Mouse (Mus musculus): Measurements from ENCODE around the gene Plin4. TPM values are rescaled to one million over a fixed set of nuclear protein-coding genes. Genes with fewer than 3 reads are reported as not detected.
"Not testable (repeated sequence)": the region's sequence is repeated elsewhere in the genome, so short reads cannot be mapped to it uniquely, and the experiment has no call there.

The Plin4 gene
- total RNA-seq, 1 experiment from 2014 or later: 76.3 TPM

DNA sequence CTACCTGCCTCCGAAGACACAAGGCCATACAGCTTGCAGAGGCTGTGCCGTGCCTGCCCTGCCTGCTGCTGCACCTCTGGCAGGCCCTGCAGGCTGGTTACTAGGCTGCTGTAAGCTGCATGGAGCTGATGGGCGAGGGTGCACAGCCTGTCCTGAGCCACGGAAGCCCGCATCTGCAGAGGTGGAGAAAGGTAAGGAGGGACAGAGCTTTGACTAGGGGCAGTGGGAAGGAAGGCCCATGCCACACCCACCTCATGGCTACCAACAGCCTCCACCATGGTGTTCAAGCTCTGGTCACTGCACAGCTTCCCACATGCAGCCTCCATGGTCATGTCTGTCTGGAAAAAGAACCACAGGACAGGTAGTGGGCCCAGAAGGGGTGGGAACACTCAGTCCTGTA, 7.4 kb downstream of the Plin4 start:
- no peak for DNase-seq

DNA sequence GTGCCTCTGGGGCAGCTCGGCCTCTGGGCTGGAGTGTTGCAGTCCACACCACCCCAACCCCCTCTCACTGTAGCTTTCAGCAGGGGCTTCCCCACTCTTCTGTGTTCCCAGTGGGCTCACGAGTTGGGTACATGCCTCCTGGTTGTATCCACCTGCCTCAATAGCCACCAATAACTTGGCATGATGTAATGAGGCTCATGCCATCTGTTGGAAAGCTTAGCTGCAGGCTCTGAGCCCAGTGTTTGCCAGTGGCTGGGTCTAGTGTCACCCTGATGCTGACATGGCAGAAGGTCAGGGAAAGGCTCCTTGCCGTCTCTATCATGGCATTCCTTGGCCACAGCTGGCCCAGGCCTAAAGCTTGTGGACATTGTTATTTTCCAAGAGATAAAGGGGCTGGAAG, 8.8 kb downstream of the Plin4 start:
- no peak for DNase-seq

DNA sequence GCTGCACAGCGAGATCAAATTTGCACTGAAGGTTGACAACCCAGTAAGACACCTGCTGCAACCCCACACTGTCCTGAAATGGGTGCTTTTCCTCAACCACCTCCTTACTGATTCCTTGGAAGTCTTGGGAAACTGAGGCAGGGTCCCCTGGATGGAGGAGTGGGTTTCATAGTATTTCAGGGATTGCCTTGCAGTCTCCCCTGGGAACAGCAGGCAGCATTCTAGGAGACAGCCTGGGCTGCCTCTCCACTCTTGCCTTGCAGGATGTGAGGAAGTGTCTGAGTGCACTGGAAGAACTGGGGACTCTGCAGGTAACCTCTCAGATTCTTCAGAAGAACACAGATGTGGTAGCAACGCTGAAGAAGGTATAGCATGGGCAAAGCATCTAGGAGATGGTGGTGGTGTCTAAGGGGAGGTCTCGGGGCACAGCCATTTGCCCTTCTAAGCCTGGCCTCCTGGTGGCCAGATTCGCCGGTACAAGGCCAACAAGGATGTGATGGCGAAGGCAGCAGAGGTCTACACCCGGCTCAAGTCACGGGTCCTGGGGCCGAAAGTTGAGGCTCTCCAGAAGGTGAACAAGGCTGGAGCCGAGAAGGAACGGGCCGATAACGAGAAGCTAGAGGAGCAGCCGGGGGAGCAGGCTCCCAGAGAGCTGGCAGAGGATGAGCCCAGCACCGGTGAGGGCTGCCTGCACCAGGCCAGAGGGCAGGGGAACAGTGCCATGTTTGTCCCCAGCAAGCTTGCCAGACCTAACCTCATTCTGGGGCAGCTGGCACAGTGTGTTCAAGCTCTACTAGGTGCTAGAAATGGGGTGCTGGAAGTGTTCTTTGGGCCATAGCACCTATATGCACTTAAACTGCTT, 10.7 kb downstream of the Plin4 start:
- no peak for DNase-seq

DNA sequence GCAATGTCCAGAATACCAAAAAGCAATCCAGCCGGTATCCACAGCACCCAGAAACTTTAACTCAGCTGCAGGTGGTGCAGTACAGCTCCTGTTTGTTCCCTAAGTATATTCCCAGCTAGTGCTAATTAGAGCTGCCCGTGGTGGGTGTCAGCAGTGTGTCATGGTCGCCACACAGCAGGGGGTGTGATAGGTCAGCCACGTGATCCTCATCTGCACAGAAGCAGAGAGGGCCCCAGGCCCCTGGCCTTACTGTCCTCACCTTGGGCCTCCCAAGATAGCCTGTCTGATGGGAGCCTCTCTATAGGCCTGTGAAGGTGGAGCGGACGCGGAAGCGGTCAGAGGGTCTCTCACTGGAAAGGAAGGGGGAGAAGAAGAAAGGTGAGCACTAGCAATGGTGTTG, 11.4 kb downstream of the Plin4 start:
- no peak for DNase-seq

DNA sequence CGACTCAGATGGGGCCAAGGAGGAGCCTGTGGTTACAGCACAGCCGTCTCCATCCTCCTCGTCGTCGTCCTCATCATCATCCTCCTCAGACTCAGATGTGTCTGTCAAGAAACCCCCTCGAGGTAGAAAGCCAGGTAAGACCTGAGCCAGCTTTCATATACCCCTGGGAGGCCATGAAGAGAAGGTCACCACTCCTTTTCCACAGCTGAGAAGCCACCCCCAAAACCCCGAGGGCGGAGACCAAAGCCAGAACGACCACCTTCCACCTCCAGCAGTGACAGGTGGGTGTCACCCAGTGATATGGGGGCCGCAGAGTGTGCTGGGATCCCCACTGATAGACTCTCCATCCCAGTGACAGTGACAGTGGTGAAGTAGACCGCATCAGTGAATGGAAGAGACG, 12.7 kb downstream of the Plin4 start:
- no peak for DNase-seq

DNA sequence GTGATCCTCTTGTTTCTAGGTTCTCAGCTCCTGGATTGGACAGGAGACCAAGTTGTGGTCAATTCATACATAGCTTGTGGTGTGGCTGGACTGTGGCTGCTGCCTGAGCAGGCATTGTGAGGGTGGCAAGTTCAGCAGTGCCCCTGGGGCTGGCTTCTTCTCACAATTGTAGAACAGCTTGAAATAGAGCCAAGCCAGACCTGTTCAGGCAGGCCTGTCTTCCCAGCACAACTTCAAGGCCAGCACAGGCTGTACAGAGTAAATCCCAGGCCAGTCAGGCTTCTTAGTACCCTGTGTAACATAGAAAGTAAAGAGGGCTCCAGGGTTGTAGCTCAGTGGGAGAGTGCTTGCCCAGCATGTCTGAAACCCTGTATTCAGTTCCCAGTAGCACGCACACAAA, 16.8 kb downstream of the Plin4 start:
- no peak for DNase-seq

DNA sequence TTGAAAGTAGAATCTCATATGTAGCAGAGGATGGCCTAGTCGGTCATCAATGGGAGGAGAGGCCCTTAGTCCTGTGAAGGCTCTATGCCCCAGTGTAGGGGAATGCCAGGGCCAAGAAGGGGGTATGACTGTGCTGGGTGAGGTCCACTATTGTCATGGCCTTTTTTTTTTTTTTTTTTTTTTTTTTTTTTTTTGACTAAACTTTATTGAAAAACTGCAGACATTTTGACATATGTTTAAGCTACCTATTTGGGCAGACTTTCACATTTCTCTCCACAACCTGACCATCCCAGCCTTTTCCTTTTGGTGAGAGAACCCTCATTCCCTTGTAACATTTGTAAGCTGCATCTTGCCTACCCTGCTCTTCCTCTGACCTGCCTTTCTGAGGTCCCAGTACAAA, 17.3 kb downstream of the Plin4 start:
- no peak for DNase-seq

DNA sequence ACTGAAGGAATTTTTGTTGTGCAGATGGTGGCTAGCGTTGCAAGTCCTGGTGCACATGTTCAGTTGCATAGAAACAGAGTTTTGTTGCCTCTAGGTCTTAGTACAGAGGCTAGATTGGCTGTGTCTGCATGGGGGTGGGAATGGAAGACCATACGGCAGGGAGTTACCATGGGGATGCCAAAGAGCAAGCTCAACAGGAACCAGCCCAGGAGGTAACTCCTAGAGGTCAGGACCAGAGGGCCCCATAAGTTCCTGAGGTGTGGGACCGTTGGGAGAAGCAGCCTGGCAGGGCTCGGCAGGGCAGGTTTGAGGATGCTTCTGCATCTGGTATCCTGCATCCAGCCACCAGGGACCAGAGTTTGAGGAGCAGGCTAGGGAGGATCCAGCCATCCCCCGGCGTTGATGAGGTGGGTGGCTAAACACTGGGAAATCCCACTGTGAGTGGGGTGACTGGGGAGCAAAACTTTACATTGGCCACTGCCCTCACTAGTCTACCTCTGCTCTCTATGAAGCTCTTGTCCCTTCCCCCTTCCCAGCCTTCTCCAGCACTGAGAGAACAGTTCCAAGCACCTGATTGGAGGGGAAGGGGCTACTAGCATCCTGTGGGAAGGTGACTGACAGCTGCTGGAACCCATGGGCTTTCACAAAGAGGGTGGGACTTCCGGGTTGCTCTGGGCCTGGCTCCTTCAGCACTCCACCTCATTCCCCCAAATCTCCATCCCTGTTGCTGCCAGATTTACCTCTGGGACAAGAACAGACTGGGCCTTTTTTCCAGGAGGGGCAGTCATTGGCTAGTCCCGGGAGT, 28.6 kb downstream of the Plin4 start:
- no peak for DNase-seq

DNA sequence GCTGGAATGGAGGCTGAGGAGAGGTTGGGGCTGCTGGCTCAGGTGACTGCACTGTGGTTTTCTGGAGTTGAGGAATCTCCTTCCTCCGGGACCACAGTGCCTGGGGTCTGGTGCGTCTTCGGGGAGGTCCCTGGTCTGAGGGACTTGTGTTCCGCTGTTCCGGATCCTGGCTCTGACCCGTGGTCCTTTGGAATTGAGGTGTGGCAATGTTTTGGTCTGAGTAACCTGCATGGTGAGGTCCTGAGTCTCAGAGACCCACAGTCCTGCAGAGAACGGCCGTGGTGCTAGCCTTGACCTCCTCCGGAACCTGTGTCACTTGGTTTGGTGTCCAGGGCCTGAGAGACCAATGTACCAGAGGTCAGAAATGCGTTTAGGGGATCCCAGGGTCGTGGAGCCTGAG, 29.7 kb downstream of the Plin4 start:
- DNase-seq: peak; percentile 16

DNA sequence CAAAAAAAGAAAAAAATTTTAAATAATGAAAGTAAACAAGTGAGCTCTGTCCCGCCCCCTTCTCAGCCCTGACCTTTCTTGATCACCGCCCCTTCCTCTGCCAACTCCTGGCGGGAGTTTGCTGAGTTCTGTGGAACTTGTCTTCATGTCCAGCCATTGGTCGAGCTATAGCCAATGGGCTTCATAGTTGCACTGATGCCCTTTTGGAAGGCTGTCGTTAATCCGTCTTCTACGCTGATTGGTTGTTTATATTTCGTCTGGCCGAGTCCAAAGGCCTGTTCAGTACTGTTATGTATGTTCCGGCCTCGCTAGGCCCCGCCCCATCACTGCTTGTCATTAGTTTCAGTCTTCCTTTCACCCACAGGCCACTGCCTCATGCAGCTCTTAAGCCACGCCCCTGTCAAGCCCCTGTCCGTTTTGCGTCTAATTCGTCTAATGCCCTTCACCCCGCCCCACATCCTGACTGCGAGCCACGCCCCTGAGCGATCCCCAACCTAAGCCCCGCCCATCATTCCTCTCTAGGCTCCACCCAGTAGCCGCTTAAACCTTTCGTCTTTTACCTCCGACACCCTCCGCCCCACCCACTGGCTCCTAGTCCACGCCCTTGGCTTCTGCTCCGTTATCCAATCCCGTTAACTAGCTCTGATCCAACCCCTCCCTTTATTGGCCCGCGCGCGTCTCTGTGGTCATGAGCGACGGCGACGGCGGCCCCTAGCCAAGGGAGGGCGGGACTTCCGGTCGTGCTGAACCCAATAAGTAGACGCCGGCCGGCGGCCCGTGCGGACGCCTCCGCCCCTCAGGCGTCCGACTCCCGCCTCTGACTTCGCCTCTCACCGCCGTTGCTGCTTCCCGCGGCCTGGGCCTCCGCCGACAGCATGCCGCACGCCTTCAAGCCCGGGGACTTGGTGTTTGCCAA, 30.5 kb downstream of the Plin4 start, which contains the start of gene Hdgfl2:
Gene Hdgfl2 (plus strand): TSS at position 755 of the 916 bp plus-strand sequence.
- peak; percentile 98 for DNase-seq

DNA sequence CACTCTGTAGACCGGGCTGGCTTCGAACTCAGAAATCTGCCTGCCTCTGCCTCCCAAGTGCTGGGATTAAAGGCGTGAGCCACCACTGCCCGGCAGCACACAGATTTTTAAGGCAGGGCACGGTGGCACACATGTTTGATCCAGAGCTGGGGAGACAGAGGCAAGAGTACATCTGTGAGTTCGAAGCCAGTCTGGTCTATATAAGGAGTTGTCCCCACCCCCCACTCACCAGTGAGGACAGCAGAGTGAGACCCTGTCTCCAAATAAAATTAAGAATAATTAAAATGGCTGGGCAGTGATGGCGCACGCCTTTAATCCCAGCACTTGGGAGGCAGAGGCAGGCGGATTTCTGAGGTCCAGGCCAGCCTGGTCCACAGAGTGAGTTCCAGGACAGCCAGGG, 31.2 kb downstream of the Plin4 start:
- not testable (repeated sequence) for DNase-seq

DNA sequence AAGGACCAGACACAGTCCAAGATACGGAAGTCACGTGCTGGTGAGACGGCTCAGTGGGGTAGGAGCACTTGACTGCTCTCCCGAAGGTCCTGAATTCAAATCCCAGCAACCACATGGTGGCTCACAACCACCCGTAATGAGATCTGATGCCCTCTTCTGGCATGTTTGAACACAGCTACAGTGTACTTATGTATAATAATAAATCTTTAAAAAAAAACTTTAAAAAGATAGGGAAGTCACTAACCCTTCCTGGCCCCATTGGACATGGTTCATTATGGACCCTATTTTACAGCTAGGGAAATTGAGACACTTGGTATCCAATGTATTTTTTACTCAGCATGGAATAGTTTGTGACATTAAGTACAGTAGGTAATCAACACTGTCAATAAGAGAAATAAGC, 32.1 kb downstream of the Plin4 start:
- DNase-seq: no peak

DNA sequence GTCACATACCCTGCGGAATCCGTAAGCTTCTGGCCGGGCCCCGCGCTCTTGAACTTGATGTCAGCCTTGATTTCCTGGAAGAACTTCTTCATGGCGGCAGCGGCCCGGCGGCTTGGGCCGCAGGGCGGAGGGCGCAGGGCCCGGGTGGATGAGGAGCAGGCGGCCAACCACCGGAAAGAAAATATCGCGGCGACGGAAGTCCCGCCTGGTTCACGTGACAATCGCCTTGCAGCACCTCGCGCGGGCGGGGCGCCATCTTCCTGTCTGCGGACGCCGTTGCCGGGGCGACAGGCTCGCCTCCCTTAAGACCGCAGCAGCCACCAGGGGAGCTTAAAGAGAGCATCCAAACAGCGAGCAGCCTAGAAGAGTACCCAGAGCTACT, 34.8 kb downstream of the Plin4 start, which contains the start of gene Ubxn6:
Gene Ubxn6 (minus strand): TSS at position 202 of the 382 bp plus-strand sequence.
- peak; percentile 99 for DNase-seq

DNA sequence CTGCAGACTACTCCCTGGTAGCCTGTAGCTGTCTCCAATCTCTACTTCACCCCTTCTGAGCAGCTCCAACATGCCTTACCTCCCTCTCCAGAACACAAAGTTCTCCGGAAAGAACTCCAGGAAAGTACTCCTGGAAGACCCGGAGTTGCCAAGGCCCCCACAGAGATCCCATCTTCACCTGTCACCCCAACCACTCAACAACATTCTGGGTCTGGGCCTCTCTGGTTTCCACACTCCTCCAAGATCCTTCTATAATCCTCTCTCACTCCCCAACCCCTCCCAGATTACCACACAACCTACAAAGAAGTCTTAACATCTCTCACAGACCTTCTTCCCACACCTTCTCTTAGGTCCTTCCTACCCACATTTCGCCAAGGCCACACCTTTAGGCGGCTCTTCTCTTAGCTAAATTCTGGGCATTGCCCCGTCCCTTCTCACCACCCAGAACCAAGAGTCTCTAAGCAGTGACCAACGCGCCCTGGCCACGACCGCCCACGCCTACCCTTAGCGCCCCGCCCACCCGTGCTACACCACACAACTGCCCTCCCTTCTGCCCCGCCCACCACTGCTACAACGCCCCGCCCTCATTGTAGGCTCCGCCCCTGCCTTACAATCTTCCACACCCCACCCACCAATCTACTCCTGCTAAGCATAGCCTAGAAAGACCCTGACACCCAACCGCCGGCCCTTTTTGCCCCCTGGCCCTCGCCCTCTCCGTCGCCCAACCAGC, 35.3 kb downstream of the Plin4 start:
- peak; percentile 90 for DNase-seq

DNA sequence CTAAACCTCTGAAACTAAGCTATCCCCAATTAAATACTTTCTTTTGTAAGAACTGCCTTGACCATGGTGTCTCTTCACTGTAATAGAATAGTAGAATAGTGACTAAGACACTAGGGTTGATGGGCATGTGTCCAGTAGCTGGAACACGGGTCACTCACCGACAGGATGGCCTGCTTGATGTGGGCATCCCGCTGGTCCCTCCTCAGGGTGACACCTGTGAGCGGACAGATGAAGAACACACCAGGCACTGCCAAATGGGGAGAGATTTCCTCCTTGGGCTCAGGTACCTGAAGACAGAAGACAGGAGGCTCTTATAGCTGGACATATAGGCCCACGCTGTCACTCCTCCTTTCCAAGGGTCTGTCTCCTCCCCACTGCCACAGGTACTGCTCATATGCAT, 37.4 kb downstream of the Plin4 start:
- no peak for DNase-seq

DNA sequence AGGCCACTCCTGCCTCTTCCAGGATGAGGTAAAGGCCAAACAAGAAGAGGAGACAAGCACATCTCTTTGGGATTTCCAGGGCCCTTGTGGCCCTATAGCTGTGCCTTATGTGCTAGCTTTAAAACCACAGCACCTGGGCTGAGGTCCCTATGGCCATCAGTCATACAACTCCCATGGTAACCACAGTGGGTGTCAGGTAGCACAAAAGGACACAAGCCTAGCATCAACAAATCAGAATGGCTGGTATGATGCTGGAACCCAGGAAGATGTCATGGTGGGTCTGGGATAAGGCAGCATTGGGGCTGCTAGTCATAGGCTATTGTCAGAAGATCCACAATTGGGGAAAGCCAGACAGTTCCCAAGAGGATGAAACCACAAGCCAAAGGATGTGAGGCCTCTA, 38.5 kb downstream of the Plin4 start:
- DNase-seq: no peak

DNA sequence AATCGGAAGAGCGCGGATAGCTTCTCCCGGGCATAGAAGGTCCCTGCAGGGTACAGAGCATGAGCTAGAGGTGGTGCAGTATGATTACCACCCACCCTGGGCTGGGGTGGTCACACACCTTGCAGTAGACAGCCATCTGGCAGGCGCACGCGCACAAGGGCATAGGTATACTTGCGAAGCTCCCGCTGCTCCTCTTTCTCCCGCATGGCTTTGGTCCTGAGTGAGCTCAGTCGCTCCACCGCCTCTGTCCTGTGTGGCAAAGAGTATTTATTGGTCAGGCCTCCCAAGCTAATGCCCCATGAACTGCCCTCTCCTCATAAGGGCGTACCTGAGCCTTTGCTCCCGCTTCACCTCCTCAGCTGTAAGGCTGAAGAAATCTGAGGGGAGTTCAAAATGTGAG, 40.5 kb downstream of the Plin4 start:
- no peak for DNase-seq

DNA sequence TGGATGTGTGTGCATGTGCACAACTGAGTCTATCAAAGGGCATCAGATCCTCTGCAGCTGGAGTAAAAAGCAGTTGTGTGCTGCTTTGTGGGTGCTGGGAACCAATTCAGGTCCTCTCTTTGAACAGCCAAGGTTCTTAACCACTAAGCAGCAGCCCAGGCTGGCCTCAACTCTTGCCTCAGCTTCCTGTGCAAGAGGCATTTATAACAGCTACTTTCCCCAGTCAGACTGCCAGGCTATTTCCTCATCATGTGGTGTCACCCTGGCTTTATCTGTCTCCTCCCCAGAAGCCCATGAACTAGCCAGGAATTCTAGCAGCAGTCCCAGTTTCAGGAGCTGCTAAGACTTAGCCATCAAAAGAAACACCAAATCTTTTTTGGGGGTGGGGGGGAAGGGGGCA, 43.2 kb downstream of the Plin4 start:
- DNase-seq: no peak

DNA sequence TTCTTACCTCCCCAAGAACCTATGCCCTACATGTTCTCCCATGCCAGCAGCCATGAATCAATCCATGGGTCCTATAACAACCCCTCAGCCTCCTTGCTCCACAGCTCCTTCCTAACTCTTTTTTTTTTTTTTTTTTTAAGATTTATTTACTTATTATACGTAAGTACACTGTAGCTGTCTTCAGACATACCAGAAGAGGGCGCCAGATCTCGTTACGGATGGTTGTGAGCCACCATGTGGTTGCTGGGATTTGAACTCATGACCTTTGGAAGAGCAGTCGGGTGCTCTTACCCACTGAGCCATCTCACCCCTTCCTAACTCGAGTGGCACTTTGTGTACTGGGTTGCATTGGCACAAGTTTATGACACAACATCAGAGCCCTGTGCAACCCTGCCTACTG, 43.9 kb downstream of the Plin4 start:
- DNase-seq: not testable (repeated sequence)

DNA sequence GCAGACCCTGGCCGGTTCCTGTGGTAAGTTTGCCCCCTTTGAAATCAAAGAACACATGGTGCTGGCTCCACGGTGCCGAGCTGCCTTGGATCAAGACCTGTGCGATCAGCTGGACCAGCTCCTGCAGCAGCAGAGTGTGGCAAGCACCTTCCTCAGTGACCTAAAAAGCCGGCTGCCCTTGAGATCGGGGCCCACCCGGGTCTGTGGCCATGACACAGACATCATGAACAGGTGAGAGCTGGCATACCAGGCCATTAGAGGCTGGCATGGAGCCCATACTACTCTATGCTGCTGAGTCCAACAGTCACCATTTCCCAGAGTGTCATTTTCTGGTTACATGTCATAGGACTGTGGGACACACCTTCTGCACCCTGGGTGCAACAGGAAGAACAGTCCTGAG, 47.5 kb downstream of the Plin4 start:
- DNase-seq: no peak

DNA sequence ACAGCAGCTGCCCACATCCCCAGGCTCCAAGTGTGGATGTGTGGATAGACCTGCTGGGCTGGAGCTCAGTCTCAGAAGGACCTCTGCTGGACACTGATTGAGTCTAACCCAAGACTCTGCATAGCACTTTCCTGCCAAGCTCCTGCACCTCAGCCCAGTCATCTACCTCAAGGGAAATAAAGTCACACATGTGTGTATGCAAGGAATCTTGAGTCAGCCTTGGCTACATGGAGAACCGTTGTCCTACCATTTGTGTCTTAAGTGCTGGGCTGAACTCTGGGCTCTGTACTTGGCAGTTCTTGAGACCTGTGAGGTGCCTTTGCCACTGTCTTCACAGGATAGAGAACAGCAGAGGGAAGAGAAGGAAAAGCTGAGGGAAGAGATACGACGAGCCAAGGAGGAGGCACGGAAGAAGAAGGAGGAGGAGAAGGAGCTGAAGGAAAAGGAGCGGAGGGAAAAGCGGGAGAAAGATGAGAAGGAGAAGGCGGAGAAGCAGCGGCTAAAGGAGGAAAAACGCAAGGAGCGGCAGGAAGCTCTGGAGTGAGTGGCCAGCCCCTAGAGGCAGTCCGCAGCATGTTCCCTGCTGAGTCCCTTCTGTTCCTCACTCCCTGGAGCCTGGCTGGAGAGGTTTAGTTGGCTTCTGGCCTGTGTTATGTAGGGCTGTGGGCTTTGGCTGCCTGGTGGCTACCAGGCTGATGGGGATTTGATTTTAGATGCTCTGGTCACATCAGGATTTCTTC, 52.1 kb downstream of the Plin4 start:
- DNase-seq: no peak
